ENCODE assay signal across 10 mouse cellular contexts in the genomic region with DNA sequence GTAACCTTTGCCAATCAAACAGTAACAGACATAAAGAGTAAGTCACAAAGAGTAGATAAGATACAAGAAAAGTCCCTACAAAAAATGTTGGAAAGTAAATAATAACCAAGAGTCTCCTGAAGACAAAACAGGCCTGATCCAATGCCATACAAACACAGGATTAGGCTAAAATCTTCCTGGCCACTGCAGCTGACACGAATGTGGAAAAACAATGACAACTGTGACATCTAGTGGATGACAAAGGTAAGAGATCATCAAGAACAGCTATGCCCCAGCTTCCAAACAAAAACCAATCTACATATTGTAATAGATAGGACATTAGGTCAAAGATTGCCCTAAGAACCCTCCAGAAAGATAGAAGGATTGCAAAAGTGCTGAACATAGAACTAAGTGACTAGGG. TPM values are rescaled to one million over a fixed set of nuclear protein-coding genes. Genes with fewer than 3 reads are reported as not detected.
A peak's percentile ranks its signal among the peaks of the same experiment; 100 is the strongest.
DNase-seq lines count a peak whose midpoint lies in the region; ATAC-seq and TF ChIP-seq lines count a peak whose summit lies in the region.
"Had no signal": no experiment of that assay in that cellular context is flagged by ENCODE, and none has a peak within 500 bp of the region (broad histone marks: within the 10 kb centered on the region; RNA-seq: fewer than 3 reads in every experiment).

No protein-coding gene starts in this region.

- no peak for TF ChIP-seq EP300 in stomach, postnatal 0 days (optimal IDR thresholded peaks at IDR 0.05)

- H3K36me3 ChIP-seq in midbrain, embryonic 14.5 days (ENCODE audit: control insufficient read depth, insufficient read depth, low read length) = no peaks in the 10 kb centered on the region
- H3K36me3 ChIP-seq in midbrain, embryonic 15.5 days (replicated peaks) = no peaks in the 10 kb centered on the region
- H3K36me3 ChIP-seq in stomach, postnatal 0 days (ENCODE audit: control insufficient read depth, insufficient read depth, low read length) = no peaks in the 10 kb centered on the region
- H3K36me3 ChIP-seq: heart, embryonic 15.5 days; limb, embryonic 13.5 days had no signal

- peak; percentile 16 to 29 for DNase-seq in heart, postnatal 10 days
- DNase-seq in heart, postnatal 14 days = no peak
- peak; percentile 85 for DNase-seq in midbrain, embryonic 14.5 days
- peak; percentile 67 for DNase-seq in embryo, embryonic 10.5 days (ENCODE audit: low spot score)
- DNase-seq in stomach, postnatal 0 days (ENCODE audit: low spot score) = no peak
- DNase-seq in spleen, postnatal 10 days (ENCODE audit: low spot score in 2 of 2) = no peak
- no peak for DNase-seq in layer of hippocampus, adult 8-10 months (ENCODE audit: low spot score in 2 of 2)

- no peak overlapping the region for H3K9ac ChIP-seq in midbrain, embryonic 14.5 days (replicated peaks; ENCODE audit: low read length)
- H3K9ac ChIP-seq in midbrain, embryonic 15.5 days = no peak overlapping the region
- no peak overlapping the region for H3K9ac ChIP-seq in stomach, postnatal 0 days (ENCODE audit: low read length)
- H3K9ac ChIP-seq: heart, embryonic 15.5 days; limb, embryonic 13.5 days had no signal

- WGBS in midbrain, embryonic 14.5 days = 3% methylated on average over 1 of the region's 1 CpGs
- WGBS in midbrain, embryonic 15.5 days = 0% methylated on average over 1 of the region's 1 CpGs
- WGBS in stomach, postnatal 0 days = 0% methylated on average over 1 of the region's 1 CpGs

- H3K4me2 ChIP-seq in midbrain, embryonic 14.5 days (ENCODE audit: low read length) = no peak overlapping the region
- H3K4me2 ChIP-seq in midbrain, embryonic 15.5 days = no peak overlapping the region
- H3K4me2 ChIP-seq in stomach, postnatal 0 days (replicated peaks; ENCODE audit: low read depth) = no peak overlapping the region
- H3K4me2 ChIP-seq: heart, embryonic 15.5 days; limb, embryonic 13.5 days had no signal

- TF ChIP-seq CTCF in stomach, postnatal 0 days (IDR thresholded peaks at IDR 0.05; ENCODE audit: low read depth) = peak; percentile 75

- intact Hi-C loops in heart, postnatal 10 days (cut with DNase I) = loop anchor here (5.0 kb wide), 1 partner anchor 70 kb away; a partner anchor contains a TSS
- intact Hi-C loops in heart, postnatal 14 days (cut with DNase I) = loop anchor here (5.0 kb wide), 1 partner anchor 65 kb away; no protein-coding TSS in a partner anchor

- no peak for ATAC-seq in midbrain, embryonic 14.5 days (ENCODE audit: low FRiP score, low TSS enrichment)
- no peak for ATAC-seq in midbrain, embryonic 15.5 days (replicated peaks)
- ATAC-seq in stomach, postnatal 0 days (ENCODE audit: low FRiP score, low TSS enrichment) = no peak

- no peak overlapping the region for H3K27ac ChIP-seq in midbrain, embryonic 14.5 days (replicated peaks; ENCODE audit: low read depth, low read length)
- no peak overlapping the region for H3K27ac ChIP-seq in midbrain, embryonic 15.5 days
- H3K27ac ChIP-seq in stomach, postnatal 0 days (replicated peaks) = no peak overlapping the region
- H3K27ac ChIP-seq: heart, embryonic 15.5 days; limb, embryonic 13.5 days had no signal

- H3K27me3 ChIP-seq in midbrain, embryonic 14.5 days (ENCODE audit: control insufficient read depth, insufficient read depth, low read length) = no peaks in the 10 kb centered on the region
- no peaks in the 10 kb centered on the region for H3K27me3 ChIP-seq in midbrain, embryonic 15.5 days (replicated peaks)
- no peaks in the 10 kb centered on the region for H3K27me3 ChIP-seq in stomach, postnatal 0 days (ENCODE audit: control insufficient read depth, insufficient read depth, low read length)
- H3K27me3 ChIP-seq: heart, embryonic 15.5 days; limb, embryonic 13.5 days had no signal

- H3K9me3 ChIP-seq in midbrain, embryonic 14.5 days (ENCODE audit: control insufficient read depth, low read length) = no peaks in the 10 kb centered on the region
- no peaks in the 10 kb centered on the region for H3K9me3 ChIP-seq in midbrain, embryonic 15.5 days
- H3K9me3 ChIP-seq in stomach, postnatal 0 days (ENCODE audit: control insufficient read depth, low read length) = no peaks in the 10 kb centered on the region
- H3K9me3 ChIP-seq: heart, embryonic 15.5 days; limb, embryonic 13.5 days had no signal

- H3K4me3 ChIP-seq in midbrain, embryonic 14.5 days (replicated peaks; ENCODE audit: low read depth, low read length) = no peak overlapping the region
- H3K4me3 ChIP-seq in midbrain, embryonic 15.5 days = no peak overlapping the region
- no peak overlapping the region for H3K4me3 ChIP-seq in stomach, postnatal 0 days (ENCODE audit: low read depth, low read length)
- H3K4me3 ChIP-seq: heart, embryonic 15.5 days; limb, embryonic 13.5 days had no signal

- no peaks in the 10 kb centered on the region for H3K4me1 ChIP-seq in midbrain, embryonic 14.5 days (ENCODE audit: control insufficient read depth, insufficient read depth, low read length)
- no peaks in the 10 kb centered on the region for H3K4me1 ChIP-seq in midbrain, embryonic 15.5 days
- H3K4me1 ChIP-seq in stomach, postnatal 0 days (replicated peaks; ENCODE audit: control insufficient read depth, insufficient read depth) = no peaks in the 10 kb centered on the region
- H3K4me1 ChIP-seq: heart, embryonic 15.5 days; limb, embryonic 13.5 days had no signal

RNA-seq across cellular contexts. Expression of a gene that starts 19.2 kb away (rescaled TPM):
- total RNA-seq in heart, postnatal 10 days (2021) = 1 to 10 TPM; 1.7 to 2.0 TPM
- under 1 TPM; 0.76 to 0.86 TPM for total RNA-seq in heart, postnatal 14 days (2021)
- polyA plus RNA-seq in midbrain, embryonic 14.5 days (2014; fragmentation: Nextera tagmentation; extraction: Ambion mirVana) = 317 and 572 TPM in 2 replicates
- polyA plus RNA-seq in midbrain, embryonic 15.5 days (2015; fragmentation: Nextera tagmentation; extraction: Ambion mirVana) = 718 and 742 TPM in 2 replicates
- polyA plus RNA-seq in stomach, postnatal 0 days (2015; fragmentation: Nextera tagmentation; extraction: Ambion mirVana) = 24.2 and 29.0 TPM in 2 replicates
- total RNA-seq in layer of hippocampus, adult 8-10 months (2022) = 100 to 1,000 TPM; 206 to 237 (median 226) TPM

RNA-seq across cellular contexts. Expression of a gene that starts 32.9 kb away (rescaled TPM):
- total RNA-seq in heart, postnatal 10 days (2021) = 10 to 100 TPM; 21.4 to 29.0 TPM
- total RNA-seq in heart, postnatal 14 days (2021) = 10 to 100 TPM; 24.8 to 26.5 TPM
- 23.3 and 35.7 TPM in 2 replicates for polyA plus RNA-seq in midbrain, embryonic 14.5 days (2014; fragmentation: Nextera tagmentation; extraction: Ambion mirVana)
- 28.8 and 33.1 TPM in 2 replicates for polyA plus RNA-seq in midbrain, embryonic 15.5 days (2015; fragmentation: Nextera tagmentation; extraction: Ambion mirVana)
- 63.3 and 66.0 TPM in 2 replicates for polyA plus RNA-seq in stomach, postnatal 0 days (2015; fragmentation: Nextera tagmentation; extraction: Ambion mirVana)
- 10 to 100 TPM; 24.6 to 28.8 (median 26.3) TPM for total RNA-seq in layer of hippocampus, adult 8-10 months (2022)

RNA-seq across cellular contexts. Expression of a gene that starts 33.1 kb away (rescaled TPM):
- 1 to 10 TPM; 9.0 to 9.5 TPM for total RNA-seq in heart, postnatal 10 days (2021)
- total RNA-seq in heart, postnatal 14 days (2021) = 10 to 100 TPM in 1 of 2 experiments, 1 to 10 TPM in 1; 7.1 to 10.6 TPM
- 20.9 and 29.7 TPM in 2 replicates for polyA plus RNA-seq in midbrain, embryonic 14.5 days (2014; fragmentation: Nextera tagmentation; extraction: Ambion mirVana)
- 37.5 and 39.2 TPM in 2 replicates for polyA plus RNA-seq in midbrain, embryonic 15.5 days (2015; fragmentation: Nextera tagmentation; extraction: Ambion mirVana)
- 15.0 and 16.5 TPM in 2 replicates for polyA plus RNA-seq in stomach, postnatal 0 days (2015; fragmentation: Nextera tagmentation; extraction: Ambion mirVana)
- total RNA-seq in layer of hippocampus, adult 8-10 months (2022) = 10 to 100 TPM; 15.6 to 22.4 (median 18.4) TPM

RNA-seq across cellular contexts. Expression of a gene that starts 48.3 kb away (rescaled TPM):
- total RNA-seq in heart, postnatal 10 days (2021) = 10 to 100 TPM; 14.9 to 17.6 TPM
- 10 to 100 TPM; 10.7 to 11.6 TPM for total RNA-seq in heart, postnatal 14 days (2021)
- 12.4 and 17.1 TPM in 2 replicates for polyA plus RNA-seq in midbrain, embryonic 14.5 days (2014; fragmentation: Nextera tagmentation; extraction: Ambion mirVana)
- 15.3 and 16.2 TPM in 2 replicates for polyA plus RNA-seq in midbrain, embryonic 15.5 days (2015; fragmentation: Nextera tagmentation; extraction: Ambion mirVana)
- 5.1 and 5.4 TPM in 2 replicates for polyA plus RNA-seq in stomach, postnatal 0 days (2015; fragmentation: Nextera tagmentation; extraction: Ambion mirVana)
- 10 to 100 TPM; 53.0 to 65.5 (median 58.5) TPM for total RNA-seq in layer of hippocampus, adult 8-10 months (2022)

Comparison
In these comparisons a context has a peak if more than half of its experiments do, and no peak if none do; other contexts are left out.
1. DNase-seq: peak in heart, postnatal 10 days (2 of 2), midbrain, embryonic 14.5 days (single experiment) and embryo, embryonic 10.5 days (single experiment); none in heart, postnatal 14 days (0 of 2), stomach, postnatal 0 days (single experiment), spleen, postnatal 10 days (0 of 2) and layer of hippocampus, adult 8-10 months (0 of 2).
2. RNA of a gene that starts 19.2 kb away (total RNA-seq): 206 to 237 TPM in layer of hippocampus, adult 8-10 months; 1.7 to 2.0 TPM in heart, postnatal 10 days and 0.76 to 0.86 TPM in heart, postnatal 14 days; every median in the first group is over 10 times any median in the second.